Mouse (Mus musculus): Measurements from ENCODE around the gene Grsf1. TPM values are rescaled to one million over a fixed set of nuclear protein-coding genes. Genes with fewer than 3 reads are reported as not detected.
A peak's percentile ranks its signal among the peaks of the same experiment; 100 is the strongest.

Gene Grsf1
- polyA plus RNA-seq, 1 experiment = 120 TPM

DNA sequence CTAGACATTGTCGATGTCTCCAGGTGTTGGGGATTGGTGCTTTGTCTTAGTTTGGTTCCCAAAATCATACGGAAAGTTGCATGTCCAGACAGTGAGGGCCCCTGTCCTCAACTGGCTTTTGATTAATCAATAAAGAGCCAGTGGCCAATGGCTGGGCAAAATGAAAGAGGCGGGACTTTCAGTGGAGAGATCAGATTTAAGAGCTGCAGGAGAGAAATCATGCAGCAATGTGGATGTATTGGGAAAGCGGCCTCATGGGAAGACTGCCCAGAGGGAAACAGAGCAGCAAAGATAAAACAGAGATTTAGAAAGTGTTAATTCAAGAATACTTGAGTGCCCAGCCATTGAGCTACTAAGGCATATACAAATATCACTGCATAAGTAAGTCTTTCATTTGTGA lies 16.6 kb upstream of the Grsf1 start:
- WGBS = 89% methylated on average over 4 of the region's 4 CpGs
- TF ChIP-seq CTCF (IDR thresholded peaks at IDR 0.05; ENCODE audit: borderline replicate concordance, insufficient read depth, low read depth, low read length) (no peak), POLR2A (IDR thresholded peaks at IDR 0.05; ENCODE audit: borderline replicate concordance, insufficient read depth, low read length) (no peak)
- Histone ChIP-seq H3K4me1 (ENCODE audit: control insufficient read depth, insufficient read depth, low read length) (peaks cover 6% of the 10 kb centered on the region; the same call in 1 of the 2 replicates), H3K27ac (ENCODE audit: insufficient read depth, low read length) (no peak overlapping the region), H3K27me3 (ENCODE audit: control insufficient read depth, insufficient read depth, low read length) (no peaks in the 10 kb centered on the region), H3K4me3 (replicated peaks; ENCODE audit: insufficient read depth, low read depth, low read length) (no peak overlapping the region)
- no peak for DNase-seq

DNA sequence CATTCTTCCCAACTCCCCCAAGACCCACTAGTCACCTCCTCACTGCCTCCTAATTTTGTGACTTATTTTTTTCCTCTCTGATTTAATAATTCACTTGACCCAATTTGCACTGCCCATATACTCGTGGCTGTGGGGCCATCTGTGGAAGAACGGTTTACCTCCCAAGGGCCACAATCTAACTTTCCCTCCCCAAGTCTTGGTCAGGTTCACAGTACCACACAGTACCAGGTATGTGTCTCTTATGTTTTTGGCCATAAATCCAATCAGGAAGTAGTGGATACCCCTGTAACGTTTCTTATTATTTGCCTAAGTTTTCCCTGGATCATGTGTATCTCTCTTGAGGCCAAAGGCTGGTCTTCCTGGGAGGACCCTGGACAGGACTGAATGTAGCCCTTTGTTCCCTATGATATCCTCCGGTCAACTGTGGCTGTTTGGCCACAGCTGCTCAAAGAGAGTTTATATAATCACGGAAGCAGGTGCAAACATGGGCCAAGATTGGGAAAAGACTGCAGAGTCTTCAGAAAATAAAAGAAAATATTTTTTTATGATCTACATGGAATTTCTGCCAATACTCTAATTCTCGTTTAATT lies 15.6 kb upstream of the Grsf1 start:
- Histone ChIP-seq H3K4me1 (ENCODE audit: control insufficient read depth, insufficient read depth, low read length) (no peaks in the 10 kb centered on the region; the same call in 1 of the 2 replicates), H3K27me3 (ENCODE audit: control insufficient read depth, insufficient read depth, low read length) (no peaks in the 10 kb centered on the region)
- 75% methylated on average over 6 of the region's 6 CpGs for WGBS

DNA sequence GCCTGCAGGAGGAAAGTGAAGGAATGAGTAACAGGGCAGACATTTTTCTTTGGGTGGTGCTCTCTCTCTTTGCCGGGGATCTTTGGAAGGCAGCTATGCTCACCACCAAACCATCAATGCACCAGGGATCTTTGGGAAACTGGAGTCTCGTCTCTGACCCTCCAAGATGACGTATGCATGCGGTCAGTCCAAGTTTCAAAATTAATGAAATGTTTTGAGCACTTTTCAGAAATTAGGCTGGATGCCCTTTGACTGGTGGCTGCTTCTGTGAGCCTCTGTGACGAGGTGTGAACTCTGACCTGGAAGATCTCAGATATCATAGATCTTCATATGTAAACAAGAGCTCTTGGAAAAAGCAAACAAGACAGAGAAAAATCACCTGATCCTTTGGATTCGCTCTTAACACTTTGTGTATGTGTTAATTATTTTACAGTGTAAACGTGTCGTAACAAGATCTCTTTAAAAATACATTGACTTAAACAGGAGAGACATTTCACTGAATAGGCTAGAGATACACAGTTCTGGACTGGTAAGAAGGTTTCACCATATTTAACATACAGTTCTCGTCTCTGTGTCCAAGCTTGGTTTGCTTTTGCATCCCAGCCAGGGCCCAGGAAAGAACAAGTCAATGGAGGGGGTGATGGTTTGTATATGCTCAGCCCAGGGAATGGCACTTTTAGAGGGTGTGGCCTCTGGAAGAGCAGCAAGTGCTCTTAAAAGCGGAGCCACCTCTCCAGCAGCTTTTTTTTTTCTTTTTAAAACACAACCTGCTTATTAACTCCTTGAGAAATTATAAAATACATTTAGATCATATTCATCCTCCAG lies 14.9 kb upstream of the Grsf1 start:
- H3K27ac ChIP-seq (ENCODE audit: insufficient read depth, low read length) = no peak overlapping the region
- H3K4me1 ChIP-seq (ENCODE audit: control insufficient read depth, insufficient read depth, low read length) = no peaks in the 10 kb centered on the region
- no peak for DNase-seq
- no peak overlapping the region for H3K4me3 ChIP-seq (replicated peaks; ENCODE audit: insufficient read depth, low read depth, low read length)
- H3K27me3 ChIP-seq (ENCODE audit: control insufficient read depth, insufficient read depth, low read length) = no peaks in the 10 kb centered on the region
- 87% methylated on average over 10 of the region's 10 CpGs for WGBS
- TF ChIP-seq CTCF (IDR thresholded peaks at IDR 0.05; ENCODE audit: borderline replicate concordance, insufficient read depth, low read depth, low read length) (no peak), POLR2A (IDR thresholded peaks at IDR 0.05; ENCODE audit: borderline replicate concordance, insufficient read depth, low read length) (no peak)

More for the DNA sequence above, 15.6 kb upstream of the Grsf1 start:
- TF ChIP-seq CTCF (IDR thresholded peaks at IDR 0.05; ENCODE audit: borderline replicate concordance, insufficient read depth, low read depth, low read length) = no peak
- TF ChIP-seq POLR2A (IDR thresholded peaks at IDR 0.05; ENCODE audit: borderline replicate concordance, insufficient read depth, low read length) = no peak
- H3K4me3 ChIP-seq (replicated peaks; ENCODE audit: insufficient read depth, low read depth, low read length) = no peak overlapping the region
- H3K27ac ChIP-seq (ENCODE audit: insufficient read depth, low read length) = no peak overlapping the region
- DNase-seq = no peak

DNA sequence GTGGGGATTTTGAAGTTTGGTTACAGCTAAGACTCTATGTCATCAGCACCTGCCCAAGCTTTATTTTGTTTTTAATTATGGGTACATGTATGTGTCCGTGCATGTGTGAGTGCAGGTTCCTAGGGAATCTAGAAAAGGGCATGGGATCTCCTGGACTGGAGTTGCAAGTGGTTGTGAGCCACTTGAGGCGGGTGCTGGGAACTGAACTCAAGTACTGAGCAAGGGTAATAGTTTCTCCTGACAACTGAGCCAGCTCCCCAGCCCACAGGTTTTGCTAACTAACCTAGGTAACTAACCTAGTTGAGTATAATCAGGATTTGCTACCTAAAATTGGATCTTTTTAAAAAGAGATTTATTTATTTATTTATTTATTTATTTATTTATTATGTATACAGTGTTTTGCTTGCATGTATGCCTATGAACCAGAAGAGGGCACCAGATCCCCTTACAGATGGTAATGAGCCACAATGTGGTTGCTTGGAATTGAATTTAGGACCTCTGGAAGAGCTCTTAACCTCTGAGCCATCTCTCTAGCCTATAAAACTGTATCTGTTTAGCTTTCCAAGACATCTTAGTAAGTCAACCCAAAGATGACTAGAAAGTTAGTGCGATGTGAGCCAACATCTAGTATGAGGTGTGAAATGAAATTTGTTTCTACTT lies 13.4 kb upstream of the Grsf1 start:
- TF ChIP-seq CTCF (IDR thresholded peaks at IDR 0.05; ENCODE audit: borderline replicate concordance, insufficient read depth, low read depth, low read length) = peak; percentile 28; the same call in 1 of the 2 replicates
- no peak for TF ChIP-seq POLR2A (IDR thresholded peaks at IDR 0.05; ENCODE audit: borderline replicate concordance, insufficient read depth, low read length)
- DNase-seq = peak; percentile 17 to 42

GRCm38 (mm10) chr5:88688583-88689187 lies 12.7 kb upstream of the Grsf1 start:
- TF ChIP-seq CTCF (IDR thresholded peaks at IDR 0.05; ENCODE audit: borderline replicate concordance, insufficient read depth, low read depth, low read length) (no peak), POLR2A (IDR thresholded peaks at IDR 0.05; ENCODE audit: borderline replicate concordance, insufficient read depth, low read length) (no peak)
- H3K4me1 ChIP-seq (ENCODE audit: control insufficient read depth, insufficient read depth, low read length) = no peaks in the 10 kb centered on the region
- H3K27ac ChIP-seq (ENCODE audit: insufficient read depth, low read length) = no peak overlapping the region
- DNase-seq = no peak
- no peaks in the 10 kb centered on the region for H3K27me3 ChIP-seq (ENCODE audit: control insufficient read depth, insufficient read depth, low read length)
- no peak overlapping the region for H3K4me3 ChIP-seq (replicated peaks; ENCODE audit: insufficient read depth, low read depth, low read length)
- 81% methylated on average over 15 of the region's 15 CpGs for WGBS

More for the DNA sequence above, 13.4 kb upstream of the Grsf1 start:
- Histone ChIP-seq H3K27ac (ENCODE audit: insufficient read depth, low read length) (no peak overlapping the region), H3K4me3 (replicated peaks; ENCODE audit: insufficient read depth, low read depth, low read length) (no peak overlapping the region), H3K4me1 (ENCODE audit: control insufficient read depth, insufficient read depth, low read length) (no peaks in the 10 kb centered on the region), H3K27me3 (ENCODE audit: control insufficient read depth, insufficient read depth, low read length) (no peaks in the 10 kb centered on the region)
- WGBS = 73% methylated on average over 3 of the region's 3 CpGs

DNA sequence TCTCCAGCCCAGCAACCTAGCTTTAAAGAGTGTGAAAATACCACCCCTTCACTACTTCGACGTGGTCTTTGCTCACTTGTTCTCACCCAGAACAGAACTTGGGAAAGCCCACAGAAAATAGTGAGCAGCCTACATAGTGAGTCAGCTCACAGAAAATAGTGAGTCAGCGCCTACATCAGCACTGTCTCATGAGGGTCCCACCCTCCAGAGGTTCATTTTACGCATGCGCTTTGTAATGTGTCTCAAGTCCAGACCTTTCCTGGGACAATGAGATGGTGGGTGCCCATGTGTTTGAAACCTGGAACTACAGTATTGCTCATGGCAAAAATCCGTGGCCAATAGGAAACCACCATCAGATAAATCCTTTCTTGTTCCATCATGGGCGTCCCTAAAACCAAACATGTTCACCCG lies 12.0 kb upstream of the Grsf1 start:
- WGBS = 86% methylated on average over 8 of the region's 8 CpGs
- TF ChIP-seq POLR2A (IDR thresholded peaks at IDR 0.05; ENCODE audit: borderline replicate concordance, insufficient read depth, low read length) (no peak), CTCF (IDR thresholded peaks at IDR 0.05; ENCODE audit: borderline replicate concordance, insufficient read depth, low read depth, low read length) (no peak)

GRCm38 (mm10) chr5:88685745-88686299 lies 9.9 kb upstream of the Grsf1 start:
- WGBS = 84% methylated on average over 6 of the region's 6 CpGs
- Histone ChIP-seq H3K27ac (ENCODE audit: insufficient read depth, low read length) (no peak overlapping the region), H3K4me1 (ENCODE audit: control insufficient read depth, insufficient read depth, low read length) (no peaks in the 10 kb centered on the region), H3K27me3 (ENCODE audit: control insufficient read depth, insufficient read depth, low read length) (no peaks in the 10 kb centered on the region), H3K4me3 (replicated peaks; ENCODE audit: insufficient read depth, low read depth, low read length) (no peak overlapping the region)
- no peak for DNase-seq
- no peak for TF ChIP-seq CTCF (IDR thresholded peaks at IDR 0.05; ENCODE audit: borderline replicate concordance, insufficient read depth, low read depth, low read length)
- no peak for TF ChIP-seq POLR2A (IDR thresholded peaks at IDR 0.05; ENCODE audit: borderline replicate concordance, insufficient read depth, low read length)

More for the DNA sequence above, 12.0 kb upstream of the Grsf1 start:
- DNase-seq = no peak
- Histone ChIP-seq H3K4me3 (replicated peaks; ENCODE audit: insufficient read depth, low read depth, low read length) (no peak overlapping the region), H3K27ac (ENCODE audit: insufficient read depth, low read length) (no peak overlapping the region), H3K27me3 (ENCODE audit: control insufficient read depth, insufficient read depth, low read length) (no peaks in the 10 kb centered on the region), H3K4me1 (ENCODE audit: control insufficient read depth, insufficient read depth, low read length) (no peaks in the 10 kb centered on the region)

Data from cerebellum, adult 2 months (tissue).